Mouse (Mus musculus) kidney, adult 10 weeks (tissue): ENCODE measurements around the gene Exosc7. TPM values are rescaled to one million over a fixed set of nuclear protein-coding genes. Genes with fewer than 3 reads are reported as not detected.

ENCODE experiments used
- polyA plus RNA-seq: library from polyadenylated mRNA; stranded (reverse); fragments of 350-450 nt; fragmentation: Illumina TruSeq; extraction: RNeasy Lipid Tissue Mini Kit (QIAGEN cat#74804); gene quantifications from one replicate; pipeline ENCODE4 v1.2.3, GENCODE M21; 2014; ENCODE audit warnings: low read depth, low replicate concordance

Gene Exosc7
- 13.4 TPM for polyA plus RNA-seq

GRCm38 (mm10) chr9:123112805-123113521 is at the start of gene Exosc7, which contains the start of gene Zdhhc3:
Gene Exosc7, plus strand, starts transcription at chr9:123113215.
Gene Zdhhc3, minus strand, starts transcription at chr9:123113205.

GRCm38 (mm10) chr9:123150241-123151020 is 37.4 kb downstream of the Exosc7 start, which contains the start of gene Clec3b:
Gene Clec3b, plus strand, starts transcription at chr9:123150946.

Other genes starting within 250 kb of the Exosc7 start
- 88.0 TPM for gene Zfp445, start 247.2 kb upstream of the Exosc7 start, polyA plus RNA-seq
- gene Zkscan7, start 227.5 kb upstream of the Exosc7 start, polyA plus RNA-seq = 25.3 TPM
- gene Zfp105, start 190.1 kb upstream of the Exosc7 start, polyA plus RNA-seq = 6.5 TPM
- 68.7 TPM for gene 1110059G10Rik, start 162.2 kb upstream of the Exosc7 start, polyA plus RNA-seq
- gene Kif15, start 162.2 kb upstream of the Exosc7 start, polyA plus RNA-seq = 0.32 TPM
- gene Tmem42, start 91.9 kb upstream of the Exosc7 start, polyA plus RNA-seq = 12.4 TPM
- not detected for gene Tgm4, start 78.5 kb upstream of the Exosc7 start, polyA plus RNA-seq
- 27.2 TPM for gene Zdhhc3, start within 50 bp of the Exosc7 start, polyA plus RNA-seq
- gene Clec3b, start 37.7 kb downstream of the Exosc7 start, polyA plus RNA-seq = not detected
- gene Cdcp1, start 102.8 kb downstream of the Exosc7 start, polyA plus RNA-seq = 24.0 TPM
- gene Tmem158, start 147.5 kb downstream of the Exosc7 start, polyA plus RNA-seq = 2.1 TPM